Mouse (Mus musculus) CH12.LX (cell line): ENCODE data around the gene Sdhaf1.

ENCODE experiments used
- CTCF ChIP-seq, 2 experiments: IDR thresholded peaks in 1 of 2; conservative IDR thresholded peaks in 1 of 2; 2 replicates each; pipeline ENCODE4 v1.5.1; 2011 to 2012; ENCODE audit warnings: low read depth in 2 of 2, low read length in 2 of 2, improper control_type of control experiment in 1 of 2, inconsistent platforms in 1 of 2, mild to moderate bottlenecking in 1 of 2, moderate library complexity in 1 of 2
- EP300 ChIP-seq: IDR thresholded peaks from 2 replicates; pipeline ENCODE4 v1.6.1; 2011; ENCODE audit warnings: low read length, improper control_type of control experiment
- JUND ChIP-seq: conservative IDR thresholded peaks from 2 replicates; pipeline ENCODE4 v1.6.1; 2011; ENCODE audit warnings: low read depth, low read length, improper control_type of control experiment
- MAFK ChIP-seq: IDR thresholded peaks from 2 replicates; pipeline ENCODE4 v1.6.1; 2011; ENCODE audit warnings: low read length, improper control_type of control experiment; ENCODE audit not compliant: insufficient replicate concordance
- PAX5 ChIP-seq: IDR thresholded peaks from 2 replicates; pipeline ENCODE4 v1.6.1; 2012; ENCODE audit warnings: low read length, inconsistent platforms, mixed read lengths
- RAD21 ChIP-seq: IDR thresholded peaks from 2 replicates; pipeline ENCODE4 v1.6.1; 2011; ENCODE audit warnings: low read depth, mild to moderate bottlenecking, low read length, improper control_type of control experiment, moderate library complexity
- ZMIZ1 ChIP-seq: IDR thresholded peaks from 2 replicates; pipeline ENCODE4 v1.6.1; 2012; ENCODE audit warnings: low read depth, mild to moderate bottlenecking, inconsistent platforms, low read length, improper control_type of control experiment
- ZNF384 ChIP-seq: IDR thresholded peaks from 2 replicates; pipeline ENCODE4 v1.6.1; 2012; ENCODE audit warnings: low read depth, low read length, improper control_type of control experiment, inconsistent platforms

DNA sequence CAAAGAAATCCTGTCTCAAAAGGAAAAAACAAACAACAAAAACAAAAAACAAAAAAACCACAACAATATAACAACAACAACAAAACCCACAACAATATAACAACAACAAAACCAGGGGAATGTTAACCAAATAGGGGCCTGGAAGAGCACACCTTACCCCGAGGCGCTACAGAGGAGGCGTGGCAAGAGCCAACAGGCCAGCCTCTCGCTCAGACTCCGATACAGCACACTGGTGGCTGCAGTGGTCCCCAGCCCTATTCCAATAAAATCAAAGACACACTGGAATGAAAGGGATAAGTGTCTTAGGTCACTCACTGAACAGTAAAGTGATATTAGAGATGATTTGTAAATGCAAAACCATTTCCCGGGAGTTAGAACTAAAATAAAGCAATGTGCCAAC, 44.2 kb downstream of the Sdhaf1 start:
- TF ChIP-seq MAFK: no peak
- no peak for TF ChIP-seq JUND
- TF ChIP-seq CTCF (conservative IDR thresholded peaks at IDR 0.05 in 1 of 2, IDR thresholded peaks at IDR 0.05 in 1 of 2; ENCODE audit: low read depth in 2 of 2, low read length in 2 of 2): no peak
- no peak for TF ChIP-seq PAX5
- no peak for TF ChIP-seq ZMIZ1
- TF ChIP-seq RAD21: no peak
- TF ChIP-seq ZNF384: no peak
- no peak for TF ChIP-seq EP300
